Mouse (Mus musculus) yolk sac, embryonic 10.5 days (tissue): Measurements from ENCODE around the gene Tgfb1i1.
A peak's percentile ranks its signal among the peaks of the same experiment; 100 is the strongest.

Experiments
- DNase-seq: peaks from one replicate; pipeline ENCODE4 v3.0.0-alpha.2; 2017; ENCODE audit warnings: low spot score

Gene Tgfb1i1

GRCm38 (mm10) chr7:128246496-128247391 is at the start of gene Tgfb1i1:
Gene Tgfb1i1 (plus strand): TSS chr7:128246812.
- peak; percentile 74 for DNase-seq

GRCm38 (mm10) chr7:128201607-128202006 is 45.0 kb upstream of the Tgfb1i1 start:
- DNase-seq: no peak

- no peak for DNase-seq
Observed at GRCm38 (mm10) chr7:128203071-128203470, 43.5 kb upstream of the Tgfb1i1 start.

GRCm38 (mm10) chr7:128204179-128204578 is 42.4 kb upstream of the Tgfb1i1 start:
- no peak for DNase-seq

GRCm38 (mm10) chr7:128205695-128206094 is 40.9 kb upstream of the Tgfb1i1 start:
- no peak for DNase-seq

GRCm38 (mm10) chr7:128206152-128206551 is 40.5 kb upstream of the Tgfb1i1 start, which contains the start of gene Cox6a2:
Gene Cox6a2 (minus strand): TSS chr7:128206387.
- no peak for DNase-seq

- peak; percentile 41 for DNase-seq
Observed at GRCm38 (mm10) chr7:128208187-128208586, 38.4 kb upstream of the Tgfb1i1 start.

- peak; percentile 39 for DNase-seq
Observed at GRCm38 (mm10) chr7:128209826-128210225, 36.8 kb upstream of the Tgfb1i1 start.

- no peak for DNase-seq
Observed at GRCm38 (mm10) chr7:128219952-128220351, 26.7 kb upstream of the Tgfb1i1 start.

- DNase-seq: no peak
Observed at GRCm38 (mm10) chr7:128220936-128221335, 25.7 kb upstream of the Tgfb1i1 start.

- DNase-seq: peak; percentile 40
Observed at GRCm38 (mm10) chr7:128231741-128232140, 14.9 kb upstream of the Tgfb1i1 start.

GRCm38 (mm10) chr7:128234796-128235195 is 11.8 kb upstream of the Tgfb1i1 start:
- no peak for DNase-seq

GRCm38 (mm10) chr7:128235481-128235880 is 11.1 kb upstream of the Tgfb1i1 start:
- DNase-seq: no peak

GRCm38 (mm10) chr7:128236426-128236825 is 10.2 kb upstream of the Tgfb1i1 start:
- DNase-seq: no peak

- DNase-seq: peak; percentile 81
Observed at GRCm38 (mm10) chr7:128236856-128237592, 9.6 kb upstream of the Tgfb1i1 start, which contains the start of gene Armc5. Gene Armc5 (plus strand): TSS chr7:128237342.

- no peak for DNase-seq
Observed at GRCm38 (mm10) chr7:128237593-128237926, 9.1 kb upstream of the Tgfb1i1 start.

- DNase-seq: peak; percentile 99
Observed at GRCm38 (mm10) chr7:128237927-128238778, 8.5 kb upstream of the Tgfb1i1 start, which contains the start of gene 9130023H24Rik. Gene 9130023H24Rik (minus strand): TSS chr7:128238031.

GRCm38 (mm10) chr7:128238991-128239390 is 7.6 kb upstream of the Tgfb1i1 start:
- DNase-seq: no peak

GRCm38 (mm10) chr7:128240131-128240784 is 6.4 kb upstream of the Tgfb1i1 start:
- DNase-seq: no peak

- DNase-seq: no peak
Observed at GRCm38 (mm10) chr7:128242331-128242730, 4.3 kb upstream of the Tgfb1i1 start.

- DNase-seq: no peak
Observed at GRCm38 (mm10) chr7:128243921-128244320, 2.7 kb upstream of the Tgfb1i1 start.
